Mouse (Mus musculus) hindbrain, embryonic 14.5 days (tissue): ENCODE measurements around the gene Cpn1. TPM values are rescaled to one million over a fixed set of nuclear protein-coding genes. Genes with fewer than 3 reads are reported as not detected.

Experiments
- ATAC-seq: fragments of 200-750 bp; cut with Nextera tagmentation; 2 replicates; pipeline ENCODE4 v1.8.0; 2017; ENCODE audit warnings: moderate number of reproducible peaks, mild to moderate bottlenecking, moderate TSS enrichment, moderate library complexity; ENCODE audit not compliant: low FRiP score
- DNase-seq: peaks from one replicate; pipeline ENCODE4 v3.0.0-alpha.2; 2015; ENCODE audit warnings: low spot score
- H3K27ac ChIP-seq: fragments of 300-500 bp; sonication (generic); 2 replicates; pipeline ENCODE4 v1.5.1; 2014; ENCODE audit warnings: mild to moderate bottlenecking, moderate library complexity
- H3K27me3 ChIP-seq: fragments of 300-500 bp; sonication (generic); 2 replicates; pipeline ENCODE4 v1.6.1; 2014; ENCODE audit warnings: mild to moderate bottlenecking, low read length, mixed read lengths; ENCODE audit not compliant: control insufficient read depth, insufficient read depth
- H3K36me3 ChIP-seq: fragments of 300-500 bp; sonication (generic); replicated peaks from 2 replicates; pipeline ENCODE4 v1.6.1; 2014; ENCODE audit not compliant: control insufficient read depth, insufficient read depth
- H3K4me1 ChIP-seq: fragments of 300-500 bp; sonication (generic); replicated peaks from 2 replicates; pipeline ENCODE4 v1.6.1; 2014; ENCODE audit warnings: antibody characterized with exemption, low read length, mixed read lengths; ENCODE audit not compliant: control insufficient read depth, insufficient read depth
- H3K4me2 ChIP-seq: fragments of 300-500 bp; sonication (generic); replicated peaks from 2 replicates; pipeline ENCODE4 v1.6.1; 2014; ENCODE audit warnings: mild to moderate bottlenecking, moderate library complexity
- H3K4me3 ChIP-seq: fragments of 300-500 bp; sonication (generic); replicated peaks from 2 replicates; pipeline ENCODE4 v1.5.1; 2014; ENCODE audit warnings: mild to moderate bottlenecking, low read length
- H3K9ac ChIP-seq: fragments of 300-500 bp; sonication (generic); 2 replicates; pipeline ENCODE4 v1.6.1; 2014
- H3K9me3 ChIP-seq: fragments of 300-500 bp; sonication (generic); 2 replicates; pipeline ENCODE4 v1.6.1; 2016; ENCODE audit warnings: low read length; ENCODE audit not compliant: control insufficient read depth
- WGBS: fragments of 180-500 bp; shearing (Covaris S2); extraction: QIAGEN DNeasy Blood & Tissue Kit; methylation state at CpG from one replicate; pipeline ENCODE4 v1.1.7; 2014; 5-methylcytosine and 5-hydroxymethylcytosine counted together
- polyA plus RNA-seq: library from polyadenylated mRNA; unstranded; fragments of >200 nt; fragmentation: Nextera tagmentation; extraction: Ambion mirVana; gene quantifications from 2 replicates; pipeline ENCODE4 v1.2.1, GENCODE M21; 2014

Gene Cpn1
- polyA plus RNA-seq, 1 experiment from 2014 or later: 0.20 TPM

- no peak for DNase-seq
- H3K4me3 ChIP-seq: no peak overlapping the region
- WGBS: 92% methylated on average over 4 of the region's 4 CpGs
- no peaks in the 10 kb centered on the region for H3K4me1 ChIP-seq
- no peaks in the 10 kb centered on the region for H3K27me3 ChIP-seq
- no peak overlapping the region for H3K4me2 ChIP-seq
- H3K9ac ChIP-seq: no peak overlapping the region
- no peak for ATAC-seq
- no peaks in the 10 kb centered on the region for H3K9me3 ChIP-seq
- H3K36me3 ChIP-seq: no peaks in the 10 kb centered on the region
- H3K27ac ChIP-seq: no peak overlapping the region
Observed at GRCm38 (mm10) chr19:43919841-43920240, 66.5 kb downstream of the Cpn1 start.

GRCm38 (mm10) chr19:43918834-43919233 is 67.5 kb downstream of the Cpn1 start:
- no peaks in the 10 kb centered on the region for H3K4me1 ChIP-seq
- no peak overlapping the region for H3K4me2 ChIP-seq
- WGBS: 77% methylated on average over 3 of the region's 3 CpGs
- no peaks in the 10 kb centered on the region for H3K27me3 ChIP-seq
- no peak for ATAC-seq
- DNase-seq: no peak
- no peaks in the 10 kb centered on the region for H3K9me3 ChIP-seq
- no peak overlapping the region for H3K27ac ChIP-seq
- H3K4me3 ChIP-seq: no peak overlapping the region
- no peak overlapping the region for H3K9ac ChIP-seq
- H3K36me3 ChIP-seq: no peaks in the 10 kb centered on the region

GRCm38 (mm10) chr19:43917763-43918162 is 68.6 kb downstream of the Cpn1 start:
- no peak overlapping the region for H3K9ac ChIP-seq
- WGBS: 85% methylated on average over 6 of the region's 6 CpGs
- no peak overlapping the region for H3K4me2 ChIP-seq
- H3K4me3 ChIP-seq: no peak overlapping the region
- H3K27me3 ChIP-seq: no peaks in the 10 kb centered on the region
- H3K36me3 ChIP-seq: no peaks in the 10 kb centered on the region
- no peak overlapping the region for H3K27ac ChIP-seq
- H3K9me3 ChIP-seq: no peaks in the 10 kb centered on the region
- ATAC-seq: no peak
- DNase-seq: no peak
- no peaks in the 10 kb centered on the region for H3K4me1 ChIP-seq

GRCm38 (mm10) chr19:43917406-43917691 is 69.0 kb downstream of the Cpn1 start:
- Histone ChIP-seq H3K4me3 (no peak overlapping the region), H3K9me3 (no peaks in the 10 kb centered on the region), H3K27me3 (no peaks in the 10 kb centered on the region), H3K9ac (no peak overlapping the region), H3K4me1 (no peaks in the 10 kb centered on the region), H3K36me3 (no peaks in the 10 kb centered on the region), H3K27ac (no peak overlapping the region), H3K4me2 (no peak overlapping the region)
- ATAC-seq (no peak), DNase-seq (no peak)
- 77% methylated on average over 2 of the region's 2 CpGs for WGBS

- DNase-seq: no peak
- WGBS: 75% methylated on average over 21 of the region's 21 CpGs
- Histone ChIP-seq H3K27me3 (no peaks in the 10 kb centered on the region), H3K4me2 (no peak overlapping the region), H3K9ac (no peak overlapping the region), H3K27ac (no peak overlapping the region), H3K9me3 (no peaks in the 10 kb centered on the region), H3K36me3 (no peaks in the 10 kb centered on the region), H3K4me3 (no peak overlapping the region), H3K4me1 (no peaks in the 10 kb centered on the region)
- no peak for ATAC-seq
Observed at GRCm38 (mm10) chr19:43916586-43917405, 69.6 kb downstream of the Cpn1 start.

- Histone ChIP-seq H3K9me3 (no peaks in the 10 kb centered on the region), H3K9ac (no peak overlapping the region), H3K27me3 (no peaks in the 10 kb centered on the region), H3K4me2 (no peak overlapping the region), H3K4me1 (no peaks in the 10 kb centered on the region), H3K27ac (no peak overlapping the region), H3K36me3 (0 out of 2 replicates have a peak, but pooled peaks cover 4% of the 10 kb centered on the region), H3K4me3 (no peak overlapping the region)
- WGBS: 66% methylated on average over 9 of the region's 9 CpGs
- ATAC-seq (no peak), DNase-seq (no peak)
Observed at GRCm38 (mm10) chr19:43915431-43915830, 70.9 kb downstream of the Cpn1 start.

- WGBS: 91% methylated on average over 9 of the region's 9 CpGs
- no peak for ATAC-seq
- H3K9ac ChIP-seq: no peak overlapping the region
Observed at GRCm38 (mm10) chr19:43914986-43915385, 71.4 kb downstream of the Cpn1 start.

GRCm38 (mm10) chr19:43912775-43913486 is 73.4 kb downstream of the Cpn1 start:
- H3K4me2 ChIP-seq: no peak overlapping the region
- H3K36me3 ChIP-seq: peaks cover 21% of the 10 kb centered on the region
- no peak overlapping the region for H3K9ac ChIP-seq
- H3K4me3 ChIP-seq: no peak overlapping the region
- H3K4me1 ChIP-seq: no peaks in the 10 kb centered on the region
- ATAC-seq: no peak
- no peak overlapping the region for H3K27ac ChIP-seq
- 87% methylated on average over 4 of the region's 4 CpGs for WGBS
- no peak for DNase-seq
- no peaks in the 10 kb centered on the region for H3K27me3 ChIP-seq
- H3K9me3 ChIP-seq: no peaks in the 10 kb centered on the region

More at GRCm38 (mm10) chr19:43914986-43915385, 71.4 kb downstream of the Cpn1 start:
- no peak overlapping the region for H3K27ac ChIP-seq
- no peaks in the 10 kb centered on the region for H3K27me3 ChIP-seq
- no peaks in the 10 kb centered on the region for H3K4me1 ChIP-seq
- H3K4me3 ChIP-seq: no peak overlapping the region
- H3K4me2 ChIP-seq: no peak overlapping the region
- H3K9me3 ChIP-seq: no peaks in the 10 kb centered on the region
- H3K36me3 ChIP-seq: 0 out of 2 replicates have a peak, but pooled peaks cover 8% of the 10 kb centered on the region
- DNase-seq: no peak

- Histone ChIP-seq H3K36me3 (peaks cover 31% of the 10 kb centered on the region), H3K9ac (no peak overlapping the region), H3K9me3 (no peaks in the 10 kb centered on the region), H3K27ac (no peak overlapping the region), H3K27me3 (no peaks in the 10 kb centered on the region), H3K4me3 (no peak overlapping the region), H3K4me1 (no peaks in the 10 kb centered on the region), H3K4me2 (no peak overlapping the region)
- ATAC-seq (no peak), DNase-seq (no peak)
- 95% methylated on average over 7 of the region's 7 CpGs for WGBS
Observed at GRCm38 (mm10) chr19:43906492-43906891, 79.9 kb downstream of the Cpn1 start.
